Mouse (Mus musculus) spleen, adult 18-20 months (tissue): ENCODE data around the gene Btg4.
A peak's percentile ranks its signal among the peaks of the same experiment; 100 is the strongest.

Source experiments
- DNase-seq, 2 experiments: peaks; one replicate each; pipeline ENCODE4 v3.0.0; 2022; ENCODE audit warnings: mixed read lengths in 2 of 2

Gene Btg4

DNA sequence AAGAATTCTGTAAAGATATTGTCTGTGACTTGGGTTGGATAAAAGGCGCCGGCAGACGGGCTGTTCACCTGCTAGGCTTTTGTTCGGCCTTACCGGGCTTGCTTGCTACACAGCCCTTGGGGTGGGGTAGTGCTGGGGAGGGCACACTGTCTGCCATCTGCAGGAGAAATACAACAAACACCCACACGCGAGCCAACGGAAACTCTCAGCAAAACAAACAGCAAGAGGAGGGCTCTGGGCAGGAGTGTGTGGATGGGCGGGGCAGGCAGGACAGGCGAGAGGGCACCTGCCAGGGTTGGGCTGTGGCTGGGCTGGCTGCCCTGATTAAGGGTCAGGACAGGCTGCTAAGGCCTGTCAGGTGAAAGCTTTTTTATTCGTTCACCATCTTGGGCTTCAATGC, 107.3 kb downstream of the Btg4 start:
- DNase-seq, result peak; percentile 17 to 32

- no peak for DNase-seq
These were observed 108.0 kb downstream of the Btg4 start for GRCm38 (mm10) chr9:51168698-51169097.

DNA sequence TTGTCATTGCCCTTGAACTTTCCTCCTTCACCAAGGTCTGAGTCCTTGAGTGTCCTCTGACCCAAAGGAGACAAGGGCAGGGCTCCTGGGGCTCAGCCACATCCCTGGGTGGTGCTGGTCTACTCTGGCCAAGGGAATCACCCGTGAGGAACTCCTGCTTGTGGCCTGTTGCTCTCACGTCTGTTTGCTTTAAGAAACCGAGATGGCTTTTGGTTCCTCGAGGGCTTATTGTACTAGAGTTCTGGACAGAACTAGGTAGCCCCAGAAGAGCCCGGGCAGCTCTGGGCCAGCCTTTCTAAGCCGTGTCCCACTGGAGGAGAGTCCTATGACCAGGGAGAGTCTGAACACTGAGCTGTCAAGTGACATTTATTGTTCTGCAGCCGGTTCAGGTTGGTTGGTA, 108.4 kb downstream of the Btg4 start:
- DNase-seq, result no peak
